Mouse (Mus musculus): Measurements from ENCODE around the gene Rnf19b. TPM values are rescaled to one million over a fixed set of nuclear protein-coding genes. Genes with fewer than 3 reads are reported as not detected.

Gene Rnf19b
- polyA plus RNA-seq, 1 experiment: 47.8 TPM

DNA sequence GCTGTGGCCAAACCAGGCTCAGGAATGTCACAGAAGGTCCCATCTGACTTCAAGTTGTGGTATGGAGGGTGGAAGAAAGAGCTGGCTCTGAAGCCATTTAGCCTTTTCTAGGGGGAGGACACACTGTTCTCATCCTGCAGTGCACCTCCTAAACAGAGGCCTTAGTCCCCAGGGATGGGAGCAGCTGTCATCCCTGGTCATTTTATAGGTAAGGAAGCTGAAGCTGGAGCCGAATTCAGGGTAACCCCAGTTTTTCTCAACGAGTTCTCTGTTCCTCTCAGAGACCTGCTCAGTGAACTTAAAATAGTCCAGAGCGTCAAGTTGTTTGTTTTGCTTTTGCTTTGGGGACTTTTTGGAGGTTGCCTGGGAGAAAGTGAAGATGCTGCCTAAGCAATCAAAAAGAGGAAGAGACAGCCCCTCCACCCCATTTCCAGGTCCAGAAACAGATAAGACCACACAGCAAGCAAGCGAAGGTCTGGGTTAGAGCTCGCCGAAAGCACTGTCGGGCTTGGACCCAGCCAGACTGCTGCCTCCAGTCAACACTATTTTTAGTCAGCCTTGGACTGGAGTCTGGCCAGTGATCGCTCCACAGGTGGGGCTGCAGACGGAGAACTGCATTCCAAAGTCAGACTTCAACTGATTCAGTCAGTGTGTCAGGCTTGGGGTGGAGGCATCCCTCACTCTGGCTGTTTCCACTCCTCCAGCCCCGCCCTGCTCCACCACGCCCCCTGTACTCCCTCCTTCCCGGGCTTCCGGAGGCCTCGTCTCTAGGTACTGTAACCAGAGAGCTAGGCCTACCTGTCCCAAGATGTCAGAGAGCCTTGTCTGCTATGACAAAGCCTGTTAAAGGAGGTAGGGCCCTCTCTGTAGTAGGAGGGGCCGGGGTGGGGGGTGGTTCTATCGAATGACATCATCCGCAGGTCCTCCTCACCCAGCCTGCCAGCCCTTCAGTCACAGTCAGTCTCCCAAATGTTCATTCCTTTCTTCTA, 24.8 kb upstream of the Rnf19b start:
- peak in 1 of 2 experiments; percentile 59 for DNase-seq (ENCODE audit: extremely low spot score in 1 of 2, low spot score in 1 of 2)

DNA sequence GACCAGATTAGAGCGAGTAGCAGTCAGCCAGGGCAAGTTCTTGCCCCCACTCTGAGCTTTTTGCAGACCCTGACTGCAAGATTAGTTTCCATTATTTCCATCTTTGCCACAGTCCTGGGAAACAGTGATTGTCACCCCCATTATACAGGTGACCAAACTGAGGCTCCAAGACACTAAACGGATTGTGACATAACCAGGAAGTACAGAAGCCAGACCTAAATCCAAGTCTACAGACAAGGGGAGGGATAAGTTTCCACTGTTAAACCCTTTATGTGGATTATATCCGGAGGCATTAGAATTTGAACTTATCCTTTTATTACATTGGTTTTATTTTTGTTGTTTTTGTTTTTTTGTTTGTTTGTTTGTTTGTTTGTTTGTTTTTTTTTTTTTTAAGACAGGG, 23.8 kb upstream of the Rnf19b start:
- DNase-seq (ENCODE audit: extremely low spot score in 1 of 2, low spot score in 1 of 2): no peak

DNA sequence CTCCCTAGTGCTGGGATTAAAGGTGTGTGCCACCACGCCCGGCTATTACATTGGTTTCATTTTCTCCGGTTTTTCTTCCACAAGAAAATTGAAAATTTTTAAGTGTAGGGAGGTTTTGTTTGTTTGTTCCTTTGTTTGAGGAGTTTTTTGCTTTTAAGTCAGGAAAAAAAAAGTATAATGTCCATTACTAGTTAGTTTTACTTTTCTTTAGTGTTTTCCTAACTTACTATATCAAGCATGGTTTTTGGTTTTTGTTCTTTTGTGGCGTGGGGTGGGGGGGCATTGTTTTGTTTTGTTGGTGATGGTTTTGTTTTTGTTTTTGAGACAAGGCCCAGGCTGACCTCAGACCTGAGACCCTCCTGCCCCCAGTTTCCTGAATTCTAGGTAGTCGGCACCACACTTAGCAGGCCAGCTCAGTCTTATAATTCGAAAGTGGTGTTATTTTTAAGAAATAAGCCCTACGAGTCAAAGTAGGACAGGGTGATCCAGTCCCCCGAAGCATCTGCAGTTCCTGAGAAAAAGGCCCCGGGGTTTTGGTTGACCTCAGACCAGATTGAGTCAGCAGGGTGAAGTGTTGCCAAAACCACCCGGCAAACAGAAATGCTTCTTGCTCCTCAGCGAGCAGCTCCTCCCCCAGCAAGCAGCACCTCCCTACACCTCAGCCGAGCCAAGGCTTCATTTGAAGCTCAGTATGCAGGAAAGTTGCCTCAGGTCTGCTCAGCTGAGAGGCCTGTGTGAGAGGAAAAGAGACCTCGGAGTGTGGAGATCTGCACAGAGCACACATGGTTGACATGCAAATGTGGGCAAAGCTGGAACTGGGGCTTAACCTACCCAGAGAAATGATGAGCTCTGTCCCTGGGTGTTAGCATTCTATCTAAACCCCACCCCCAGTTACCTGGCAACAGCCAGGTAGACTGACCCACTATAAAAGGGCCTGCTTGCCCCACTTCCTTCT, 23.1 kb upstream of the Rnf19b start:
- no peak for DNase-seq (ENCODE audit: extremely low spot score in 1 of 2, low spot score in 1 of 2)

DNA sequence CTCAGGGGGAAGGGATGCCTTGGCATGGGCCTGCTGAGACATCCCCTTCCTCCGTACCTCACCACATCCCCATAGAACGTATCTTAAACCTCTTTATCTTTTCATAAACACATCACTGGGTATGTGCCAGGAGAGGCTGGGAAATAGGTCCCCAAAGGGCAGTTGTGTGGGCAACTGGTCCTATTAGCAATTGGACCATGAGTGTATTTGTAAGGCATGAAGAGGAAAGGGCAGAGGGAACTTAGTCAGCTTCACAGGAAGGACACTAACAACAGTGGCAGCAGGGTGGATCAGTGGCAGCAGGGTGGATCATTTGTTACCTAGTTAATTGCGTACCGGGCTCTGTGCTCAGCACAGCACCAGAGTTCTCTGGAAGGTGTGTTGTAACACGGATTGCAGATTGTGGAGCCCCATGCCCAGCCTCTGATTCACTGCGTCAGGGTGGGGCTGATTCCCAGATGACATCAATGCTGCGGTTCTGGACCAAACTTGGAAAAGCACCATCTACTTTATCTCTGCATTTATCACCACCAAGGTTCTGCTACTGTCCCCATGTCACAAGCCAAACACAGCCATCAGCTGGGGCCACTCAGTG, 22.1 kb upstream of the Rnf19b start:
- no peak for DNase-seq (ENCODE audit: extremely low spot score in 1 of 2, low spot score in 1 of 2)

DNA sequence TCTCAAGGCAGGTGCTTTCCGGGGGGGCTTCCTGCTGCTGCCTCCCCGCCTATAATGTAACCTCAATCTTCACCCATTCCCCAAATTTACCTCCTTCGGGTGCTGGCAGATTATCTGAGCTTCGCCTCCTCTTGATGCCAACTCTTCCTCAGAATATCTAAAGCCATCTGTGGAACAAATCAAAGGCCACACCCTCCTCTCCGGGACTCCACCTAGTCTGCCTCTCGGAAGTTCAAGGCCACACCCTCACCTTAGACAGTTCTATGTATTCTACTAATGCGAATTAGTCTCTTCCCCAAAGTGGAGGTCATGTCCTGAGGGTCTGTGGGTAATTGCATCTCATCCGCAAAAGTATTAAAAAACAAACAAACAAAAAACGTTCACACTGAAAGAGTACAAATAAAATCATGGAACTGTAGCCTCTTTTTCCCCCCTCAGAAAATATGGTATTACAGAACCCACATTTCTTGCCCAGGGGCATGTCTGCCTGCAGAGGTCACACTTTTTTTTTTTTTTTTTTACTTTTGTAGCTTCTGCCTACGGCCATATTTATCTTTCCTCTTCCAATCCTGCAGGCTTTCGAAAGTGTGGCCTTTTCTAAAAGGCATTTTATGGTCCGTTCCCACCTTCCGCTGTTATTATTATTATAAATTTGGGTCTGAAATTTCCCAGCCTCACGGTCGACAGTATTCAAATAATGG, 10.2 kb upstream of the Rnf19b start:
- no peak for DNase-seq (ENCODE audit: extremely low spot score in 1 of 2, low spot score in 1 of 2)

DNA sequence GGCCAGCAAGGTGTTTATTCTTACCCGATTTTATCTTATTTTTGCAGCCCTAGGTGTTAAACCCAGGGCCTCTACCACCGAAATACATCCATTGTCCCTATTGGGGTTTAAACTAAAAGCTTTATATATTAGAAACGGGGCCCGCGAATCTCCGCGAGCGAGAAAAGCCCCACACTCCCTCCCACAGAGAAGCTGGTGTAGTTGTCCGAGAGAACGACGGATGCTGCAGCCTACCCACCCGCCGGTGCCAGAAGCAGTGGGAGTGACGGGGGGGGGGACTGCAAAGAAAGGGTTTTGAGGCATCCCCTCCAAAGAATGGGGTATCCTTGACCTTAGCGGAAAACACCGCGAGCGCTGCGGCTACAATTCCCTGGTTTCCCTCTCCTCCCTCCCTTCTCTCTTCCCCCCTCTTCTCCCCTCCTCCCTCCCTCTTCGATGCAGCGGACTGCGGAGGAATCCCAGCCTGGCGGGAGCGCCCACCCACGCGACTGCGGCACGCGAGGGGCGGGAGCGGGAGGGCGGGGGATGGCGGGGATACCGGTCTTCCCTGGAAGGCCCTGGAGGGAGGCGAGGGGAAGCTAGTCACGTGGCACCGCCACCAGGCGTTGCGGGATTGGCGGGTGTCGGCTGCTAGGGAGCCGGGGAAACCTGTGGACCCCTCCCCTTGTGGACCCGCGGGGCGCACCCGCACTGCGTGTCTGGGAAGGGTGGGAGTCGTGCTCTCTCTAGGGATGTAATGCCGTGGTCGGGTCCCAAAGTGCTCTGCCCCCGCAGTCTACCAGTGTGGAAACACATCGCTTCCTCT, 9.4 kb upstream of the Rnf19b start:
- peak; percentile 69 to 86 for DNase-seq (ENCODE audit: extremely low spot score in 1 of 2, low spot score in 1 of 2)

DNA sequence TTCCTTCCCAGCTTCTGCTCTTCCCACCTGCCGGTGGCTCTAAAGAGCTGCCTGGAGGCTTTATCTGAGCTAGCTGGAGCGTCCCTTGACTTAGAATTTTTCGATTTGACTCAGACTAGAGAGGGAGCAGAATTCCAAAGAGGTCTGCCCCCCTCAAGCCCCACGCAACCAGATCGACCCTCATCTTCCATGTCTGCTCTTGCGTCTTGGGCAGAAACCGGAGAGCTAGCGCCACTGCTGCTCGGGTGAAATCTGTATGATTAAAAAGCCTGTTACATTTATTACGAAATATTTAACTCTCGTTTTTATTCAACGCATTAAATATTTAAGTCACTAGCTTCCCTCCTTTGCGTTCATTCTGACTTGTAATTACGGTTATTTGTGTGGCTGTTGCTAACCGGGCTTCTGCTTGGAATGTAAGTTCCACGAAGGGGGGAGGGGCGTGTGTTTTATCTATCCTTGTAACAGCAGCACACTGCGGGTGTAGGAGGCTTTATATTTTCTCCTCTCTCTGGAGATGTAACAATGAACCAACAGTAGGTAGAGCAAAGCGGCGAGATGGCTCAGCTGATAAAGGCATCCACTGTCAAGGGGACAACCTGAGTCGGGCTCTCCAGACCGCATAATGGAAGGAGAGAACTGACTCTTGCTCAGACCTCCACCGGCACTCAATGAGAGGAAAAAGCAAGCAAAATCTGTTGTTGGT, 8.6 kb upstream of the Rnf19b start:
- DNase-seq (ENCODE audit: extremely low spot score in 1 of 2, low spot score in 1 of 2): peak; percentile 37 to 73

DNA sequence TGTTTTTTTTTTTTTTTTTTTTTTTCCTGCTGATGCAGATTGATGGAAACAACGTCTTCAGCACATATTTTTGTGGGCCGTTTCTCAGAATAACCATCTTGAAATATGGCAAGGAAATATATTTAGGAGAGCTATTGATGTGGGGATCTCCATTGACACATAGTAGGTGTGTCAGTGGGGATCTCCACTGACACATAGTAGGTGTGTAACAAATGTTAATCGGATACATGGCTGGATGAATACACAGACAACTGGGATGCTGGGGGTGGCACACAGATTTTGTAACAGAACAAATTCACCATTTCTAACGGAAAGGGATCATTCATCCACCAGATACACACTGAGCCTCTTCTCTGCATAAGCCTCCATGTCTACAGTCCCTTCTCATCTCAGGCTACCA, 7.7 kb upstream of the Rnf19b start:
- no peak for DNase-seq (ENCODE audit: extremely low spot score in 1 of 2, low spot score in 1 of 2)

DNA sequence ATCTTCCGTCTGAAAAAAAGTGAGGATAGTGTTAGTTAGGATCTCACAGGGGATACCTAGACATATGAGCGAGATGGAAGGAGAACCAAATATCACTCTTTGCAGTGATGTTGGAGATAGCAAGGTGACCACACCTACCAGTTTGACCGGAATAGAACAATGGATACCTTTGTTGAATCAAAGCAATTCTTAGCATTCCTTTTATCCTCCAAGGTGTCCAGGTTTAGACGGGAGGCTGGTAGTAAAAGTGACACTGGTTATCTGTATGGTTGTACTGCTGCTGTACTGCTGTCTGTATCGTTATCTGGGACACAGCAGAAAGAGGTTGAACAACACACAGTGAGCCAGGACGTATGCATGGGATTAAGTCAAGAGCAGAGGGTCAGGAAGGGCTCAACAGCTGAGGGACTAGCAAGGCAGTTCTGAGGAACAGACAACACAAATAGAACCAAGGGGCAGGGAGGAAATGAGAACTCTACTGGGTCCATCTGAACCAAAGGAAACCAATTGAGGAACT, 7.1 kb upstream of the Rnf19b start:
- no peak for DNase-seq (ENCODE audit: extremely low spot score in 1 of 2, low spot score in 1 of 2)

DNA sequence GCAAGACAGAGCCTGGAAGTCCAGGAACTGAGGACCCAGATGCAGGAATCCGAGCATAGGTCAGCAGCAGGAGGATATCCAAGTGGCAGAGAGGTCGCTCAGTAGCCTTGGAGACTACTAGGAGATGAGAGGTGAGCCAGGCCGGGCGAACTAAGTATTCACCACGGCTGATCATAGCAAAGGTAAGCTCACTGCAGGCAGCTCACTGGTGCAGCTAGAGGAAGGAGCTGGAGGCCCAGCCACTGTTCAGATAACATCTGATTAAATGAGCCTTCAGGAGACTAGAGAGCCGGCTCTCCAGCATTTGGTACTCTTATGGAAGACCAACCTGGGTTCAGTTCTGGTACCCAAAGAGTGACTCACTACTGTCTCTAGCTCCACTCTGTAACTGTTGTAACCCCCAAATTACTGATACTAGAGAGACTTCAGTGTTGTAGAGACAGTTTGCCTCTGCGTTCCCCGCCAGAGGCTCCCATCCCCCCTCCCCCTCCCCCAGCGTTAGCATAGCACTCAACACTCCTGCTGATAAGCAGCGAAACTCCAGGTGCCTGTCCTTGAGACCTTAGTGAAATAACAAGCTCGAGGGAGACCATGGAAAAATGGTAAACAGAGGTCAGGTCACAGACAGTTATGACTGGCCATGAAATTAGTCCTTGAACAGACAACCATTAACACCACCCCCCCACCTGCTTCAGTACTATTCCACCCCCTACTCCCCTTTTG, 6.4 kb upstream of the Rnf19b start:
- no peak for DNase-seq (ENCODE audit: extremely low spot score in 1 of 2, low spot score in 1 of 2)

DNA sequence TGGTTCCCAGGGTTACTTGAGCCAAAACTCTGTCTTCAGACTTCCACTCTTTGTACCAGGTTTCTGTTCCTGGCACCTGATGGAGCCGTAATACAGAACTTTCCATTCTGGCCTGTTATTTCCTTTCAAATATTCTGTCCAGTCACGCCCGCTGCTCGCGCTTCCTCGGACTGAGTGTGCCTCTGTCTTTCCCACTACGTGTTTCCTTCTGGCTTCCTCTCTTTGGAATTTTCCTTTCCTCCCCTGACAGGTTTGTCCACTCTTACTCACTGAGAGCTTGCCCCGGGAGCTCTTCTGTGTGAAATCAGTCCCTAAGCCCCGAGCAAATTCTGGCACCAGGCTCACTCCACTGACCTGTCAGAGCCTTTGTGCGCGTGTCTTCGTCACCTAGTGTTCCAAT, 3.3 kb upstream of the Rnf19b start:
- no peak for DNase-seq (ENCODE audit: extremely low spot score in 1 of 2, low spot score in 1 of 2)

DNA sequence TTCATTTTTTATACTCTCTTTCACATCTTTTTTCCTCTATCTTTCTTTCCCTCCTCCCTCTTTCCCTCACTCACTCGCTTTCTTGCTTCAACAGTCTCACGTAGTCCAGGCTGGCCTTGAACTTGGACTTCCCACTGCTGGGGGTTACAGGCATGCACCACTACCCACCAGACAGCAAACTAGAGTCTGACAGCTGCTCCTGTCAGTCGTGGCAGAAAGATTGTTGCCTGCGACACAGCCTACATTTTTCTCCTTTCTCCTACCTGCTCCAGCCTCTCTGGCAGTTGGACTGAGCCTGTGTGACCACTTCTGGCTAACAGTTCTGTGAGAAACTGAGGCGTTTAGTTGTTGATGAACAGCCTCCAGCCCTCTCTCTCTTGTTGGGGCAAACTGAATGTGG, 2.5 kb upstream of the Rnf19b start:
- no peak for DNase-seq (ENCODE audit: extremely low spot score in 1 of 2, low spot score in 1 of 2)

DNA sequence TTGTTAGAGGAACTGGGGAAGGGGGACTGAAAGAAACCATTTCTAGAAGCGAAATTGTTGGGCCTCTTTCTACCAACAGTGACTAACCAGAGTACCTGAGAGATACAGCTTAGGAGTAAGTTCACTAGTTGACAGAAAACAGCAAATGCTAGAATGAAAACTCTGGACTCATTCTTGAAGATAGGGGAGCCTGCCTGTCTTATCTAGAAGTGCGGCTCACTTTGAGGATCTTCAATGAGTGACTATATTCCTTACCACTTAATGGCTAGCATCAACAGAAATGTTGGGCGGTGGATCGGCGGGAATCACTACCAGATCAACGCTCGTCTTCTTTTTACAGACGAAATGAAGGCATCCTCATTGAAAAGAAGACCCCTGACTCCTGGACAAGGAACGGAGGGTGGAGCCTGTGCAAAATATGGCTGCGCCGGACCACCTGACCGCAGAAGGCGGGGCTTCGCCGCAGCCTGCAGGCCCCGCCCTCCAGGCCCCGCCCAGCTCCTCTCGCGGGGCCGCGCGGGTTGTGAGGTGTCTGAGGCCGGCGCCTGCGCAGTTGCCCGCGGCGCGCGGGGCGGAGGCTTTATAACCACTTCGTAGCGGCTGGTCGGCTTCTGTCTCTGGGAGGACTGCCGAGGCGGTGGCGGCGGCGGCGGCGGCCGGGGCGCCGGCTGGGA, 401 bp upstream of the Rnf19b start:
- peak; percentile 92 to 97 for DNase-seq (ENCODE audit: extremely low spot score in 1 of 2, low spot score in 1 of 2)

DNA sequence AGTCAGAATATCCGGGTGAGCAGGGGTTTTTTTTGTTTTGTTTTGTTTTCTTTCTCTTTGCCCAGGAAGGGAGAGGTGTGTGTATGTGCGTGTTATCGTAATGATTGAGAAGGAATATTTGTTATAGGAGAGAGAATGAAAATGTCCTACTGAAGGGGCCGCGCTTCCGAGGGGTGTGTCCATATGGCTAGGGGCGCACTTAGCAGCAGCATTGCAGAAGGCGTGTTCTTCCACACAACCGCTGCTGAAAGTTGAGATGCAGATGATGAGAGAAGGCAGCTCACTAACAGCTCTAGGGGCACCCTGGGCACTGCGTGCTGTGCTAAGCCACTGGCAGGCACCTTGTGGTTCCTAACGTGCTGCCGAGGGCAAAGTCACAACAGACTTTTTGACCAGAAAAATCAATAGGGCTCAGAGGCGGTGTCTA, 1.1 kb downstream of the Rnf19b start:
- no peak for DNase-seq (ENCODE audit: extremely low spot score in 1 of 2, low spot score in 1 of 2)

DNA sequence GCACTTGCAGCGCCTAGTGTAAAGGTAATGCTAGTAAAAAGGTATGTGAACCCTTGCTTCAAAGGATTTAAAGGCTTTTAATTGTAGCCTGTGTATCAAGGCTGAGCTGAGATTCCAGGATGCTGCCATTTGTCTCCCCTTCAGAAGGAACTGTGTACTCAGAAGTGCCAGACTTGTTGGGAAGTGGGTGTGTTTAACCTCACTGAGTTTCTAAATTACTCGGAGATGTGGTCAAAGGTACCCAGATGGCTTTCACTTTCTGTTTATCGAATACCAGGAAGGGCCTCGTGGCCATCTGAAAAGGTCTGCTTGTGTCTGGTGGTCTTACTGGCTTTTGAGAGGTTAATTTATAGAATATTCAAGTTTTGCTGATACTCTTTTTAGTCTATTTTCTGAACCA, 1.9 kb downstream of the Rnf19b start:
- no peak for DNase-seq (ENCODE audit: extremely low spot score in 1 of 2, low spot score in 1 of 2)

DNA sequence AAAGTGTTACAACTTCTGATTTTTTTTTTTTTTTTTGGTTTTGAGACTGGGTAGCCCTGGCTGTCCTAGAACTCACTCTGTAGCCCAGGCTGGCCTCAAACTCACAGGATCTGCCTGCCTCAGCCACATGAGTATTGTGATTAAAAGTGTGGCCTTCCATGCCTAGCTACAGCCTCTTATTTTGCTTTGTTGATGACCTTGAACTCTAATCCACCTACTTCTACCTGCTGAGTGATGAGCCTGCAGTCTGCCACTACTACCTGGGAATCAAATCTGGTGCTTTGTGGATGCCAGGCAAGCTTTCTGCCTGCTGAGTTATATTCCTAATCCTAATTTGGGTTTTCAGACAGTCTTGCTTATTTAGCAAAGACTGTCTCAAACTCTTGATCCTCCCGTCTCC, 3.4 kb downstream of the Rnf19b start:
- DNase-seq (ENCODE audit: extremely low spot score in 1 of 2, low spot score in 1 of 2): no peak

DNA sequence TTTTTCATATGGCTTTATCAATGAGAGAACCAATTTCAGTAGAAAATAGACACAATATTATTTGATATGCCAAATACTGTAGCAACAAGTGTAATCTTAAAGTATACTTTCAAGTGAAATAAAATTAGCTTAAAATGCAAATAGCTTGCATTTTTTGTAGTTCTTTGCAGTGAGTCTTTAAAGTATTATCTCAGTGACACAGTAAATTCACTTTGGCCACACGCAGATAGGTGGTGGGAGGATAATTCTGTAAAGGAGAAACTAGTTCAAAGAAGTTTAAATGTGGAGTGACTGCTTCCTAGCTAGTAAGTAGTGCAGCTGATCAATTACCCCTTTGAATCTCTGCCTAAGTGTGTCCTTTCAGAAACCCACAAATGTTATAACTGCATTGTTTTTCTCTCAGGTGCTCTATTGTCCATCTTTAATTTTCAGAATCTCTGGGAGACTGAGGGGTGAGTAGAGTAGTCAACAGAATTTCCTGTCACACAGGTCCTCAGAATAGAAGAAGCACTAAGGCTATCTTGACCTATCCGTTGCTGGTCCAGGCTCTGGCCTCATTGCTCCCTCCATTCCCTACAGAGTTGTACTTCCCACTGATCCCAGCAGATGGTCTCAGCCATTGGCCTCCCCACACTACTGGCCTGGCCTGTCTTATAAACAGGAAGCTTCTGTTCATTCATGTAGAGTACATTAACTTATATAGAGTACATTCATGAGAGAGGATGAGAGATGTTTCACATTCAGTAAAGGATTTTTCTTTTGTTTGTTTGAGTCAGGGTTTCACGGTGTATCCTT, 4.4 kb downstream of the Rnf19b start:
- no peak for DNase-seq (ENCODE audit: extremely low spot score in 1 of 2, low spot score in 1 of 2)
